Comparison of ENCODE assay signal across 11 mouse cellular contexts in the genomic region with DNA sequence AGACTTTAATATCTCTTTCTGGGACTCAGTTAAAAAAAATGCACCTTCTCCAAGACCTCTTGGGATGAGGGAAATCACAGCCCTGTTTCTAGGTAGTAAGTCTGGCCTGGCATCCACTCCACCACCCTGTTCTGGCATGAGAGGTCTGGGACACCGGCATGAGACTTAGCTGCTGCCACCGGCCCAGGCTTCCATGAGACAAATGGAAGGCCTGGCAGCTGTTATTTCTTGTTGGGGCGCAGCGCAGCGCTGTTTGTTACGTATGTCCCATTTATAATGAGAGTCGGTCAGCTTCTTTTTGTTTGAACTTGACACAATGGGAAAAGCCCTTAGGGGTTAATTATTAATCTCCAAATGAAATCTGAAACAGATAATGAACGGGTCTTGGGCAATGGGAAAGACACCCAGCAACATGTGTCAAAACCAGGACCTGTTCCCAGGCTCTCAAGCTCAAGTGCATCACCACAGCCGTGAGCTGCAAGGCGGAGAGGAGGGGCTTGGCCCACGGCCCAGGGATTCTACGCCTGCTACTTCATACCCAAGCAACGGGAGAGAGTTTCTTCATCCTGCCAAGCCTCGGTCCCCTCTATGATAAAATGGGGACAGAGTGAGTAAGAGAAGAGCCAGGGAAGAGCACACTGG.
DNase-seq lines count a peak whose midpoint lies in the region; ATAC-seq and TF ChIP-seq lines count a peak whose summit lies in the region.
"Had no signal": no experiment of that assay in that cellular context is flagged by ENCODE, and none has a peak within 500 bp of the region (broad histone marks: within the 10 kb centered on the region; RNA-seq: fewer than 3 reads in every experiment).

No protein-coding gene starts in this region.

- DNase-seq in kidney, postnatal 10 days, result peak; percentile 57
- DNase-seq in kidney, adult 11 months, result no peak
- peak; percentile 82 for DNase-seq in adrenal gland, postnatal 25 days
- DNase-seq in stomach, postnatal 0 days (ENCODE audit: low spot score), result peak; percentile 61
- no peak for DNase-seq in frontal cortex, postnatal 36 days (ENCODE audit: low spot score in 2 of 2)
- no peak for DNase-seq in urinary bladder, adult 2 months (ENCODE audit: low spot score)

- no peak overlapping the region for H3K4me3 ChIP-seq in forebrain, embryonic 16.5 days (replicated peaks; ENCODE audit: low read length)
- H3K4me3 ChIP-seq in limb, embryonic 15.5 days, result no peak overlapping the region
- no peak overlapping the region for H3K4me3 ChIP-seq in stomach, postnatal 0 days (ENCODE audit: low read depth, low read length)
- H3K4me3 ChIP-seq: erythroblast, embryonic 14.5 days; megakaryocyte, embryonic 14.5 days had no signal

- H3K9me3 ChIP-seq in forebrain, embryonic 16.5 days (ENCODE audit: control insufficient read depth, low read length), result no peaks in the 10 kb centered on the region
- no peaks in the 10 kb centered on the region for H3K9me3 ChIP-seq in limb, embryonic 15.5 days
- H3K9me3 ChIP-seq in stomach, postnatal 0 days (ENCODE audit: control insufficient read depth, low read length), result no peaks in the 10 kb centered on the region
- H3K9me3 ChIP-seq: megakaryocyte, embryonic 14.5 days had no signal

- ATAC-seq in forebrain, embryonic 16.5 days, result peak; percentile 55
- no peak for ATAC-seq in limb, embryonic 15.5 days (ENCODE audit: insufficient number of reproducible peaks, low FRiP score, low TSS enrichment, low read depth)
- peak; percentile 41; the same call in 1 of the 2 replicates for ATAC-seq in stomach, postnatal 0 days (ENCODE audit: low FRiP score, low TSS enrichment)

- peaks cover 47% of the 10 kb centered on the region for H3K4me1 ChIP-seq in forebrain, embryonic 16.5 days (replicated peaks; ENCODE audit: control insufficient read depth, insufficient read depth, low read length)
- H3K4me1 ChIP-seq in limb, embryonic 15.5 days, result peaks cover 12% of the 10 kb centered on the region; the same call in 1 of the 2 replicates
- no peaks in the 10 kb centered on the region; the same call in 1 of the 2 replicates for H3K4me1 ChIP-seq in stomach, postnatal 0 days (replicated peaks; ENCODE audit: control insufficient read depth, insufficient read depth)

- no peak for TF ChIP-seq CTCF in stomach, postnatal 0 days (IDR thresholded peaks at IDR 0.05; ENCODE audit: low read depth)

- H3K27ac ChIP-seq in forebrain, embryonic 16.5 days (ENCODE audit: low read length), result no peak overlapping the region
- H3K27ac ChIP-seq in limb, embryonic 15.5 days, result peak overlapping the region; percentile 2; the same call in 1 of the 2 replicates
- H3K27ac ChIP-seq in stomach, postnatal 0 days (replicated peaks), result no peak overlapping the region

- WGBS in forebrain, embryonic 16.5 days, result 21% methylated on average over 14 of the region's 14 CpGs
- 42% methylated on average over 14 of the region's 14 CpGs for WGBS in limb, embryonic 15.5 days
- 29% methylated on average over 14 of the region's 14 CpGs for WGBS in stomach, postnatal 0 days

- H3K36me3 ChIP-seq in forebrain, embryonic 16.5 days (ENCODE audit: control insufficient read depth, insufficient read depth), result no peaks in the 10 kb centered on the region
- no peaks in the 10 kb centered on the region for H3K36me3 ChIP-seq in limb, embryonic 15.5 days
- no peaks in the 10 kb centered on the region for H3K36me3 ChIP-seq in stomach, postnatal 0 days (ENCODE audit: control insufficient read depth, insufficient read depth, low read length)
- H3K36me3 ChIP-seq: G1E had no signal

- TF ChIP-seq EP300 in stomach, postnatal 0 days (optimal IDR thresholded peaks at IDR 0.05), result no peak

- peak overlapping the region; percentile 25 for H3K9ac ChIP-seq in forebrain, embryonic 16.5 days (replicated peaks; ENCODE audit: low read depth, low read length)
- no peak overlapping the region for H3K9ac ChIP-seq in limb, embryonic 15.5 days
- H3K9ac ChIP-seq in stomach, postnatal 0 days (ENCODE audit: low read length), result no peak overlapping the region

- H3K4me2 ChIP-seq in forebrain, embryonic 16.5 days (ENCODE audit: low read length), result peak overlapping the region; percentile 35
- no peak overlapping the region for H3K4me2 ChIP-seq in limb, embryonic 15.5 days
- no peak overlapping the region; the same call in 1 of the 2 replicates for H3K4me2 ChIP-seq in stomach, postnatal 0 days (replicated peaks; ENCODE audit: low read depth)

- H3K27me3 ChIP-seq in forebrain, embryonic 16.5 days (replicated peaks; ENCODE audit: control insufficient read depth, insufficient read depth, low read length), result no peaks in the 10 kb centered on the region
- no peaks in the 10 kb centered on the region for H3K27me3 ChIP-seq in limb, embryonic 15.5 days
- no peaks in the 10 kb centered on the region for H3K27me3 ChIP-seq in stomach, postnatal 0 days (ENCODE audit: control insufficient read depth, insufficient read depth, low read length)

Comparison
In these comparisons a context has a peak if more than half of its experiments do, and no peak if none do; other contexts are left out.
1. DNase-seq: peak in kidney, postnatal 10 days (single experiment), adrenal gland, postnatal 25 days (single experiment) and stomach, postnatal 0 days (single experiment); none in kidney, adult 11 months (single experiment), frontal cortex, postnatal 36 days (0 of 2) and urinary bladder, adult 2 months (single experiment).